Mouse (Mus musculus) G1E (cell line): ENCODE measurements around the gene Agk.

ENCODE experiments used
- CTCF ChIP-seq: IDR thresholded peaks from 2 replicates; pipeline ENCODE4 v1.5.1; 2012; ENCODE audit warnings: low read depth, low read length, inconsistent platforms, mixed read lengths
- GATA1 ChIP-seq: IDR thresholded peaks from 2 replicates; pipeline ENCODE4 v1.6.1; 2012; ENCODE audit warnings: borderline replicate concordance, low read length, inconsistent platforms, mixed read lengths
- TAL1 ChIP-seq: conservative IDR thresholded peaks from 2 replicates; pipeline ENCODE4 v1.6.1; 2012; ENCODE audit warnings: low read depth, low read length, inconsistent platforms, mixed read lengths

DNA sequence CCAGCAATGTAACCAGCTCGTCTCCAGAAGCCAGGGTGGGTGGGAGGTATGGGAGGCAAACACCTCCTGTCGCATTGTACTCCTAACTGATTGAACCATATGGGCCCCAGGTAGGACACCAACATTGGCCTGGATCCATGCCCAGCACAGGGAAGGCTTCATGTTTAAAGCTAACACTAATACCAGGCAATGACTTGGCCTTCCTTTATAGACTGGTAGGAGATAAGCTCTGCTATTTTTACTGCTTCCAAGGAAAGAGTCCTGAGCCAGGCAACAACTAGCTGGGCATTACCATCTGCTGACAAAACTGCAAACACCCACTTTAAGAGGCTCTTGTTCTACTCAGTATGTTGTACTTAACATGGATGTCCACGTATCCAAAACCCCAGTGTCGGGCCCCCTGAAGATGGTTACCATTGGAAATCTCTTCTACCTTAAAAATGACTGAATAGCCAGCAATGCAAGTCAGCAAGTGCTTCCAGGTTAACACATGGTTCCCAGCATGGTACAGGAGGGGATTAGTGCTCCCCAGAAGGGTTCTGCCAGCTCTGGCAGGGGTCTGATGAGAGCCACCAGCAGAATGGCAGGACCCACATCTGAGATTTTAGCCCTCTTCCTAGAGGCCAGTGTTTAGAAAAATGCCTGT lies 78.8 kb downstream of the Agk start:
- TF ChIP-seq CTCF (no peak), GATA1 (no peak), TAL1 (no peak)
